Mouse (Mus musculus): Measurements from ENCODE around the gene Cdkn1a. TPM values are rescaled to one million over a fixed set of nuclear protein-coding genes. Genes with fewer than 3 reads are reported as not detected.

Gene Cdkn1a
- polyA plus RNA-seq, 1 experiment from 2014 or later, result 92.1 TPM

DNA sequence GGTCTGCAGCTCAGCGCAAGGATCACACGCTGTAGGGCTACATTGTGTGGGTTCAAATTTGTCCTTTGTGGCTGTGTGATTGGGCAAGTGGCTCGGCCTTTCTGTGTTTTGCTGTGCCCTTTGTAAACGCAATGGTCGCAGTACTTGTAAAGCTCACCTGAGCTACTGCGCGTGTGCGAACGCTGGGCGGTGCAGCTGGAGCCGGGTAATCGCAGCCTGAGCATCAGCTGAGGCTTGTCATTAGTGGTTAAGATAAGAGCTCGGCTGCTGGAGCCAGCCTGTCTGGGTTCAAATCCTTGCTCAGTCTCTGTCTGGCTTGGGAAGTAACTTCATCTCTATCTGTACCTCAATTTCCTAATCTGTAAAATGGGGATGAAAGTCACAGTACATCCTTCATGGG lies 16.7 kb upstream of the Cdkn1a start:
- H3K9me3 ChIP-seq, result no peaks in the 10 kb centered on the region
- no peak overlapping the region for H3K4me2 ChIP-seq (replicated peaks)
- peaks cover 31% of the 10 kb centered on the region for H3K4me1 ChIP-seq
- H3K9ac ChIP-seq, result no peak overlapping the region
- no peak for ATAC-seq (ENCODE audit: low FRiP score, low read depth)
- peaks cover 4% of the 10 kb centered on the region; the same call in 1 of the 2 replicates for H3K27me3 ChIP-seq
- H3K27ac ChIP-seq, result no peak overlapping the region
- H3K4me3 ChIP-seq, result no peak overlapping the region
- H3K36me3 ChIP-seq, result no peaks in the 10 kb centered on the region
- 75% methylated on average over 13 of the region's 13 CpGs for WGBS

DNA sequence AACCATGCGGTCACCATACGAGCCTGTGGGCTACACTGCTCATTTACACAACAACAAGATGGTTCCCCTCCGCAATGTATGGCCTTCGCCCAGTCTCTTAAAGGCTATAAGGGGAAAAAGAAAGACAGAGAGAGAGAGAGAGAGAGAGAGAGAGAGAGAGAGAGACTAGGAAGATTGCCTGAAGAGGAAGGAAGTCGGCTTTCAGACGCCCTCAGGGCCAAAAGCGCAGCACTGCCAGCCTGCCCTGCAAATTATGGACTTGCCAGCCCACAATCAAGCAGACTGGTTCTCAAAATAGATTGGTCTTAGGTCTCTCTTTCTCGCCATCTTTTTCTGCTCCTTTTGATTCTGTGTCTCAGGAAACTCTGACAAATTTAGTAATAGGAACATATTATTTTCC lies 14.5 kb upstream of the Cdkn1a start:
- no peak overlapping the region for H3K4me3 ChIP-seq
- no peak overlapping the region for H3K4me2 ChIP-seq (replicated peaks)
- ATAC-seq (ENCODE audit: low FRiP score, low read depth), result no peak
- WGBS, result 89% methylated on average over 8 of the region's 8 CpGs
- no peak overlapping the region for H3K9ac ChIP-seq
- H3K27me3 ChIP-seq, result peaks cover 23% of the 10 kb centered on the region
- peaks cover 38% of the 10 kb centered on the region for H3K4me1 ChIP-seq
- no peak overlapping the region for H3K27ac ChIP-seq
- H3K9me3 ChIP-seq, result no peaks in the 10 kb centered on the region
- no peaks in the 10 kb centered on the region for H3K36me3 ChIP-seq

DNA sequence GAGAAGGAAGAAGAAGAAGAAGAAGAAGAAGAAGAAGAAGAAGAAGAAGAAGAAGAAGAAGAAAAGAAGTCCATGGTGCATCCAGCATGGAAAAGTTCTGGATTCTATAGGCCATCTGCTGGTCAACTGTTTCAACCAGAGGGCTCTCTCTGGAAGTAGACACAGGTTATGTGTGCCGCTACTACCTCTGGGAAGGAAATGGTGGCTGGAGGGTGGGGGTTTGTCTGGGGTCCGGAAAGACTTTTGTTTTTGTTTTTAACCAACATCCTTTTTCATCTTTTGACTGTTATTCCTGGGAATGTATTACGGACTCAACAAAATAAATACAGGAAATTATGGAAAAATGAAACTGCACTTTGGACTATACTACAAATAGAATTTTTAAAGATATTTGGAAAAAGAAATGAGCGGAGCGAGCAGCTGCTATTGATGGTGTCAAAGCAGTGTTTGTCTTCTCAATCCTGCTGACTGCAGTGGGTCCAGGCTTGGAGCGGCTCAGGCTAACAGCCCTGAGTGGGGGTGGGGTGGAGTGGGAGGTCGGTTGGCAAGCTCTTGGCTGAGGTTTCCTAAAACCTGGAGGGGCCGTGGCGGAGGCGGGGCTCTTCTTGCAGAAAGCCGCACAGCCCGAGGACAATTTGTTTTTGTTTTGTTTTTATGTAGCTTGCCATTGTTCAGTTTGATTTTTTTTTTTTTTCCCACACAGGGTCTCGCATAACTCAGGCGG lies 12.8 kb upstream of the Cdkn1a start:
- H3K4me3 ChIP-seq, result peak overlapping the region; percentile 19
- peak overlapping the region; percentile 59 for H3K4me2 ChIP-seq (replicated peaks)
- no peaks in the 10 kb centered on the region for H3K9me3 ChIP-seq
- peaks cover 37% of the 10 kb centered on the region for H3K4me1 ChIP-seq
- no peaks in the 10 kb centered on the region for H3K36me3 ChIP-seq
- H3K27me3 ChIP-seq, result peaks cover 37% of the 10 kb centered on the region
- WGBS, result 20% methylated on average over 14 of the region's 14 CpGs
- H3K27ac ChIP-seq, result no peak overlapping the region
- ATAC-seq (ENCODE audit: low FRiP score, low read depth), result peak; percentile 63; the same call in 1 of the 2 replicates
- no peak overlapping the region; the same call in 1 of the 2 replicates for H3K9ac ChIP-seq

DNA sequence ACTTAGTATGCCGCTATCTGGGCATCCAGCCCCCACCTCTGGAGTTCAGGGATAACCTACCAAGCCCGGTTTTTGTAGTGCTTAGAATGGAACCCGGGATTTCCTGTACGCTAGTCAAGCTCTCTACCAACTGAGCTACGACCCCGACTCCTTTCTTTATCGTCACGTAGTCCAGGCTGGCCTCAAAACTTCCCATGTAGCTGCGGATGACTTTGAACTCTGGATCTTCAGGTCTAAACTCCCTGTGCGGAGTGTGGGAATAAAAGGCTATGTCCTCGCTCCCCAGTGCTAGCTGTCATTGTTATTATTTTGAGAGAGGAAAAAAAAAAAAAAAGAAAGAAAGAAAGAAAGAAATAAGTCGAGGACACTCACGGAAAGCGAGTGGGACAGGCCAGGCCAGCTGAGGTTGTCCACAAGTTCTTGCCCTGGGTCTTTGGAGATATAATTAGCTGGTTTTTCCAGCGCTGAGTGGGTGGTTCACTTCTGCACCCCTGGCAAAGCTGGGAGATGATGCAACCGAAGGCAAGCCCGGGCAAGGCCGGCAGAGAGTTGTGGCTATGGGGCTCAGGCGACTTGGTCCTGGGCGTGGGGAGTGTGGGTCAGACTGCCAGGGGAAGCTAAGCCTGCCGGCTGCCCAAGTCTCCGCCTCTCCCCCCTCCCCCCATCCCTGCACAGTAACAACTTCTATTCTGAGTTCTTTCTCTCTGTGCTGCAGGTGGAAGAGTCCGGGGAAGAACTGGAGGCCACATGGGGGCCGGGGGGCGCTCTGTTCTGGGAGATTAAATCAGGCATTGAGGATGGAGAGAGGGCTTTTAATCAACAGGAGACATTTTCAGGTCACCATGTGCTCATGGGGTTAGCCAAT lies 12.0 kb upstream of the Cdkn1a start:
- H3K27ac ChIP-seq, result no peak overlapping the region
- peak overlapping the region; percentile 19 for H3K4me3 ChIP-seq
- 10% methylated on average over 25 of the region's 25 CpGs for WGBS
- H3K9ac ChIP-seq, result peak overlapping the region; percentile 20; the same call in 1 of the 2 replicates
- H3K4me1 ChIP-seq, result peaks cover 29% of the 10 kb centered on the region
- H3K4me2 ChIP-seq (replicated peaks), result peak overlapping the region; percentile 59
- ATAC-seq (ENCODE audit: low FRiP score, low read depth), result no peak
- no peaks in the 10 kb centered on the region for H3K36me3 ChIP-seq
- H3K9me3 ChIP-seq, result no peaks in the 10 kb centered on the region
- peaks cover 39% of the 10 kb centered on the region for H3K27me3 ChIP-seq

DNA sequence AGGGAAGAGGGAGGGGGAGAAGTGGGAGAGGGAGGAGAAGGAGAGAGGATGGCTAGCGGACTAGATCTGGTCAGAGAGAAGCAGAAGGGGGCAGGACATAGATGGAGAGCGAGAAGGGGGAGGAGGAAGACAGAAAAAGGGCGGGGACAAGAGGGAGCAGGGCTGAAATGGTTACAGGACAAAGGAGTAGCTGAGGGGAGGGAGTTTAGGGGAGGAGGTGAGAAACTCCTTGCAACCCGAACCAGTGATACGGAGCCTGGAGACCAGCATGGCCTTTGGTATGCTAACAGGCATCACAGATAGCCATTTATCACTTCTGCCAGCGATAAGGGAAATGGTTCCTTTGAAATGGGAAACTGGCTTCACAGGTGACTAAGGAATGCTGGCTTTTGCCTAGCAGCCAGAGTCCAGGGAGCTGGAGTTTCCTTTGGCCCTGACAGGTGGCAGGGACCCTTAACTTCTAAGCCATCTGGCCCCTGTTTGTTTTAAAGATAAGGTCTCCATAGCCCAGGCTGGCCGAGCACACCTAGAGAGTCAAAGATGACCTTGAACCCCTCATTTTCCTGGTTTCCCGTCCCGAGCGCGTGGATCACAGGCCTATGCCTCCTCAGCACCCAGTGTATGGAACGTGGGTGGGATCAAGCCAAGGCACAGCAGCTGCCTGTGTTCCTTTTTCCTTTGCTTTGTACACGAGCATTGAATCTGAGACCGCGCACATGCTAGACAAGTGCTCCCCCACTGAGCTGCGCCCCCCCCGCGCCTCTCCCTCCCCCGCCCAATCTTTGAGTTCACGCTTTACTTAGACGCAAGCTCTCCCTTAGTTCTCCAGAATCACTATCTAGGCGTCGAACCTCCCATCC lies 9.8 kb upstream of the Cdkn1a start:
- peaks cover 39% of the 10 kb centered on the region for H3K27me3 ChIP-seq
- peak overlapping the region; percentile 13; the same call in 1 of the 2 replicates for H3K9ac ChIP-seq
- H3K9me3 ChIP-seq, result no peaks in the 10 kb centered on the region
- WGBS, result 3% methylated on average over 23 of the region's 23 CpGs
- peak overlapping the region; percentile 20; the same call in 1 of the 2 replicates for H3K4me3 ChIP-seq
- H3K4me2 ChIP-seq (replicated peaks), result peak overlapping the region; percentile 53
- no peaks in the 10 kb centered on the region for H3K36me3 ChIP-seq
- no peak for ATAC-seq (ENCODE audit: low FRiP score, low read depth)
- H3K4me1 ChIP-seq, result peaks cover 26% of the 10 kb centered on the region
- H3K27ac ChIP-seq, result no peak overlapping the region

DNA sequence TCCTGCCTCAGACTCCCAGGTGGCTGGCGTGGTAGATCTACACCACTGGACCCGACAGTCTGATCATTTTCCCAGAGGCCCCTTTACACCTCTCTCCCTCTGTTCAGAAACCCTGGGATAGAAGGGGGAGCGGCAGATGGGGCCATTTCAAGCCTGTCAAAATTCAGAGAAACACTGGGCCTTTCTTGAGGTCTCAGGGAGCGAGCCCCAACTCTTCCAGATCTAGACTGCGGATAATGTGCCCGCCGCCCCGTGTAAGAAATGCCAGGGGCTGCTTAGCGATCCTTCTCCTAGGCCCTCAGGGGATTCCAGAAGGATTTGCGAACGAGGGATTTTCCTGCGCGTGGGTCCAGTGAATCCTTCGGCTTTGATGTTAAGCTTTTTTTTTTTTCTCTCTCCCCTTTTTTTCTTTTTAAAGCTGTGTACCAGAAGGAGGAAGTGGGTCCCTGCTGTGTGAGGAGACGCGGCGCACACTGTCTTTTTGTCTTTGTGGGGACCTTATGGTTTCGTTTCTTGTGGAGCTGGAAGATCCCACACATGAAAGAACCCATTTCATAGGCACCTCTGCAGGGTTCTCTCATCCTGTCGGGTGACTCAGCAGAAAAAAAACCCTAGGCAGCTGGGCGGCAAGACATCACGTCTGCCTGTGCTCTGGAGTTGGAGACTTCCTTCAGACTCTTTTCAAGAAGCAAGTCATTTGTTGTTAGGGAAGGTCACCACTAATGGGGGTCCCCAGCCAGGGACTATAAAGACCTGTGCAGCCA lies 9.0 kb upstream of the Cdkn1a start:
- Histone ChIP-seq H3K4me2 (replicated peaks) (peak overlapping the region; percentile 53), H3K36me3 (no peaks in the 10 kb centered on the region), H3K27ac (no peak overlapping the region), H3K9ac (peak overlapping the region; percentile 13; the same call in 1 of the 2 replicates), H3K4me1 (peaks cover 26% of the 10 kb centered on the region), H3K4me3 (peak overlapping the region; percentile 20), H3K9me3 (no peaks in the 10 kb centered on the region), H3K27me3 (peaks cover 39% of the 10 kb centered on the region)
- ATAC-seq (ENCODE audit: low FRiP score, low read depth), result no peak
- WGBS, result 5% methylated on average over 21 of the region's 21 CpGs

DNA sequence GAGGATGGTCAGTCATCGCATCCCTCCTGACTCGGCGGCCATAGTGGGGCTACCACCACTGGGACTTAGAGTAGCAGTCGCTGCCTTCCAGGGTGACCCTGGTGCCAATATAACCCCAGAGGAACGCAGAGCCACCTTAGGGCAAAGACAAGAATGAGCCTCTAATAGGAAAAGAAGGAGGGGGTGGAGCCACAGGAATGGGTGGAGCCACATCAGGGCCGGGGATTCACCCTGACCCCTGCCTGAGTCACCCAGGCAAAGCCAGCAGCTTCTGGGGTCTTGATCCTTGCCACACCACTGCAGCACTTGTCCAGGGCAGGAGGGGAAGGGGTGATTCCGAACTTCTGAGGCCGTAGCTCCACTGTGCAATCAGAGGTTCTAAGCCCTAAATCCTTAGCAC lies 7.2 kb upstream of the Cdkn1a start:
- Histone ChIP-seq H3K9ac (no peak overlapping the region), H3K4me1 (peaks cover 20% of the 10 kb centered on the region), H3K36me3 (no peaks in the 10 kb centered on the region), H3K4me3 (no peak overlapping the region), H3K4me2 (replicated peaks) (no peak overlapping the region), H3K27ac (no peak overlapping the region), H3K27me3 (peaks cover 39% of the 10 kb centered on the region), H3K9me3 (no peaks in the 10 kb centered on the region)
- 88% methylated on average over 8 of the region's 8 CpGs for WGBS
- ATAC-seq (ENCODE audit: low FRiP score, low read depth), result no peak

DNA sequence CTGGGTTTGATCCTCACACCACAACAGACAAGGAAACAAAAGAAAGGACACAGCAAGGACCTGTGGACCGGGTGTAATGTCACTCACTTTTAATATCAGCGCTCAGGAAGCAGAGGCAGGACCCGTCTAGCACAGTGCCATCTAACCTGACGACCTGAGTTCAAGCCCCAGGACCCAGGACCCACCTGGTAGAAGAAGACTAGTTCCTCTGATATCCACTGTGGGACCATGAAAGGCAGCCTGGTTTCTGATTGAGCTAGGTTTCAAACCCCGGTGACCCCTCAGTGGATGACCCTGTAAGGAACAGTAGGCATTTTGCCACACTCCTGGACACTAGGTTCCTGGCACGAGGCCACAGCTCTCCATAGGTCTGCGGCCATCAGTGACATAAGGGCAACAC lies 6.1 kb upstream of the Cdkn1a start:
- no peak for ATAC-seq (ENCODE audit: low FRiP score, low read depth)
- H3K4me2 ChIP-seq (replicated peaks), result no peak overlapping the region
- no peaks in the 10 kb centered on the region for H3K36me3 ChIP-seq
- no peak overlapping the region for H3K9ac ChIP-seq
- 87% methylated on average over 7 of the region's 7 CpGs for WGBS
- H3K27me3 ChIP-seq, result peaks cover 29% of the 10 kb centered on the region
- H3K4me3 ChIP-seq, result no peak overlapping the region
- peaks cover 13% of the 10 kb centered on the region for H3K4me1 ChIP-seq
- H3K9me3 ChIP-seq, result no peaks in the 10 kb centered on the region
- no peak overlapping the region for H3K27ac ChIP-seq

DNA sequence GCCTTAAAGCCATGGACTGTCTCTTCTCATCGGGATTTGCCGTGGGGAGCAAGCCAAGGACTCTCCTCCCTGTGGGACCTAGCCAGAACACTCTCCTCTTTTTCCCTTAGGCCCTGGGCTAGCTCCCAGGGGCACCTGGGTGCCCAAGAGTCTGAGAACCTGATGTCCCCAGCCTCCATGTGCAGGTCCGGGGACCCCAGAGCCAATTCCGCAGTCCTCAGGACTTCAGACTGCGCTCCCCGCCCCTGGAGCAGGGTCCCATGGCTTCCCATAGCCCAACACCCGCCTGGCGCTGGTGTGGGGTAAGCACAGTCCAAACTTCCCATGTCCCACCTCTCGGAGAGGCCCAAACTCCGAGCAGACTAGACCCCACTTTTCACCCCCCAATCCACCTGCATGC lies 5.5 kb upstream of the Cdkn1a start:
- H3K27me3 ChIP-seq, result peaks cover 25% of the 10 kb centered on the region
- WGBS, result 75% methylated on average over 10 of the region's 10 CpGs

DNA sequence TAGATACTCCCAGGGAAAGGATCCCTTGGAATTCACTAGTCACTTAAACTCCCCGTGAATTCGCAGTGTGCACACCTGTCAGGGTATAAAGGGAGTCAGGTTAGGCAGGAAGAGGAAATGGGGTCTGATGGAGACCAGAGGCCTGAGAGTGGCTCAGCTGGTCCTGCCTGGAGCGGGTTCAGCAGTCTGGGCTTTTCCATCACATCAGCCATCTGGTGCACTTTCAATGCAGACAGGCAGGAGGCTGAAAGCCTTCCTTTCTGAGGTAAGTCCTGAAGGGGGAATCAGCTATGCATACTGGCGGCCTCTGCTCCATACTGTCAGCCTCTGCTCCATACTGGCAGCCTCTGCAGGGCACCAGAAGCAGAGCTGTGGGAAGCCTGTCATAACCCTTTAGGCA lies 3.9 kb upstream of the Cdkn1a start:
- no peaks in the 10 kb centered on the region for H3K9me3 ChIP-seq
- no peak overlapping the region for H3K9ac ChIP-seq
- peaks cover under 1% of the 10 kb centered on the region; the same call in 1 of the 2 replicates for H3K4me1 ChIP-seq
- no peaks in the 10 kb centered on the region for H3K36me3 ChIP-seq
- 62% methylated on average over 4 of the region's 4 CpGs for WGBS
- H3K27ac ChIP-seq, result no peak overlapping the region
- no peak for ATAC-seq (ENCODE audit: low FRiP score, low read depth)
- H3K27me3 ChIP-seq, result peaks cover 18% of the 10 kb centered on the region
- H3K4me2 ChIP-seq (replicated peaks), result no peak overlapping the region
- no peak overlapping the region for H3K4me3 ChIP-seq

More for the DNA sequence above, 5.5 kb upstream of the Cdkn1a start:
- no peak for ATAC-seq (ENCODE audit: low FRiP score, low read depth)
- no peak overlapping the region for H3K9ac ChIP-seq
- H3K4me1 ChIP-seq, result peaks cover 13% of the 10 kb centered on the region
- no peaks in the 10 kb centered on the region for H3K9me3 ChIP-seq
- no peak overlapping the region for H3K27ac ChIP-seq
- H3K4me3 ChIP-seq, result no peak overlapping the region
- no peaks in the 10 kb centered on the region for H3K36me3 ChIP-seq
- no peak overlapping the region for H3K4me2 ChIP-seq (replicated peaks)

DNA sequence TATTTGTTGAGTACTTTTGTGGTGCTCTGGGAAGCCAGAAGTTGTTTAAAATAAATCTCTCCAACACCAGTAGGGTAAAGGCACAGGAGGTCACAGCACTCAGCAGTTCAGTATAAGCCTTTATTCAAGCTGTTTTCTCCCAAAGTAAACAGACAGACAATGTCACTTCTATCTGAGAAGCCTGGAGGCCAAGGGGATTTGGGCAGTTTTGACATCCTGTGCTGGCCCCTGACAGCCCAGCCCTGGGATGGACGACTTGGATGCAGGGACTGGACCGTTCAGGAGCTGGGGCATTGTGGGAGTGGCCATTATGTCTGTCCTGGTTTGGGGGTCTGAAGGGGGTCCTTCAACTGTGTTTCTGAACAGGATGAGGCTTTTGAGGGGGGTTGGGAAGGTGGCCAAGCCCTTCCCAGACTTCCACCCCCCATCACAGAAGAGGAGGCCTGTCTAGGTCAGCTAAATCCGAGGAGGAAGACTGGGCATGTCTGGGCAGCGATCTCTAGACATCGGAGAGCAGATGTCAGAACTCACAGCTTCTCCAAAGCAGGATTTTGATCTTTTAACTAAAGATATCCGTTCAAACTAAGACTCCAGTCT lies 670 bp downstream of the Cdkn1a start:
- Histone ChIP-seq H3K9me3 (no peaks in the 10 kb centered on the region), H3K27me3 (peaks cover 43% of the 10 kb centered on the region), H3K9ac (no peak overlapping the region), H3K36me3 (no peaks in the 10 kb centered on the region), H3K4me3 (no peak overlapping the region), H3K4me1 (peaks cover 20% of the 10 kb centered on the region), H3K27ac (no peak overlapping the region), H3K4me2 (replicated peaks) (no peak overlapping the region)
- no peak for ATAC-seq (ENCODE audit: low FRiP score, low read depth)
- 49% methylated on average over 6 of the region's 6 CpGs for WGBS
